ENCODE assay signal across 16 mouse cellular contexts in genomic region chr6:146211233-146211632, GRCm38 (mm10).
"Had no signal": no experiment of that assay in that cellular context is flagged by ENCODE, and none has a peak within 500 bp of the region (broad histone marks: within the 10 kb centered on the region; RNA-seq: fewer than 3 reads in every experiment).

No protein-coding gene starts in this region.

- DNase-seq: kidney, adult 8-10 months; kidney, postnatal 36 days; left cerebral cortex, postnatal 4 days; liver, embryonic 13.5 days; lung, adult 2 months; lung, postnatal 10 days; midbrain, embryonic 14.5 days; thymus, adult 2 months; thymus, postnatal 25 days had no signal

- ATAC-seq: intestine, postnatal 0 days had no signal

- H3K4me3 ChIP-seq: layer of hippocampus, adult 2 months; limb, embryonic 13.5 days; liver, embryonic 13.5 days; midbrain, embryonic 10.5 days; myocyte; neural tube, embryonic 12.5 days had no signal

- H3K4me2 ChIP-seq: limb, embryonic 13.5 days; liver, embryonic 13.5 days; neural tube, embryonic 12.5 days had no signal

- H3K36me3 ChIP-seq: limb, embryonic 13.5 days; liver, embryonic 13.5 days; midbrain, embryonic 10.5 days; neural tube, embryonic 12.5 days had no signal

- H3K9ac ChIP-seq: limb, embryonic 13.5 days; liver, embryonic 13.5 days; neural tube, embryonic 12.5 days had no signal

- H3K27ac ChIP-seq: limb, embryonic 13.5 days; liver, embryonic 13.5 days; midbrain, embryonic 10.5 days; neural tube, embryonic 12.5 days; stomach, postnatal 0 days had no signal

- H3K4me1 ChIP-seq: neural tube, embryonic 12.5 days had no signal

- H3K27me3 ChIP-seq: limb, embryonic 13.5 days; liver, embryonic 13.5 days; neural tube, embryonic 12.5 days had no signal

- H3K9me3 ChIP-seq: limb, embryonic 13.5 days; liver, embryonic 13.5 days; midbrain, embryonic 10.5 days; neural tube, embryonic 12.5 days had no signal
